Mouse (Mus musculus): ENCODE measurements around the gene Card19.
A peak's percentile ranks its signal among the peaks of the same experiment; 100 is the strongest.

The Card19 gene

DNA sequence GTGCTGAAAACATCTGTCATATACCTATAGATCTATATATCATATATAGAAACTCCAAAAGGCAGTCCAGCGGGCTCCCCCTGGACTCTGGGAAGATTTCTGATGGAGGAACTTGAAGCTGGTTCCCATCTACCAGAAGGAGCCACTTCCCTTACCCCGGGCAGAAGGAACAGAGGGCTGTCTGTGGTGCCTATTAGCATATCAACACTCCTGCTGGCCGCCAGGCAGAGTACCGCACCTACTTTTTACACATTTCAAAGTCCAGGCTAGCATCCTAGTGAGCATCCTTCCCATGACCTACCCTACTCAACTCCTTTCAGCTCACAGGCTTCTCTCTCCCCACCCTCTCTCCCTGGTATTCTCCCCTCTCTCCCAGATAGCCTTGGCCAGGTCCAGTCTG, 9.8 kb upstream of the Card19 start:
- DNase-seq (ENCODE audit: low spot score in 2 of 2): no peak

DNA sequence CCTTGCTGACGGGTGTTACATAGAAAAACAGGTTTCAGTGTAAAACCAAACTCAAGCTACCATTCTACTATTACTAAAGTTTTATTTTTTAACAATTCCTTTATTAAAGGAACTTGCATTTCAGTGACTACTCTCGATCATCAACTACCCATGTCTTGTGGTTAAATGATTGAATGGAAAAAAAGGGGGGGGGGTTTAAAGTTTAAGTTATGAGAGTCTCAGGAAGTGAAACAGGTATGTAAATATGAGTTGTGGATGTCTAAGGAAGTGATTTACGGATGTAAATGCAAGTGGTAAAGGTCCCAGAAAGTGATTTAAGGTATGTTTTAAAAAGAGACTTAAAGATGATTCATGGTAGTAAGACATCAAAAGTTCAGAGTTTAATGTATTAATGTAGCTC, 9.3 kb upstream of the Card19 start:
- DNase-seq (ENCODE audit: low spot score in 2 of 2): no peak

DNA sequence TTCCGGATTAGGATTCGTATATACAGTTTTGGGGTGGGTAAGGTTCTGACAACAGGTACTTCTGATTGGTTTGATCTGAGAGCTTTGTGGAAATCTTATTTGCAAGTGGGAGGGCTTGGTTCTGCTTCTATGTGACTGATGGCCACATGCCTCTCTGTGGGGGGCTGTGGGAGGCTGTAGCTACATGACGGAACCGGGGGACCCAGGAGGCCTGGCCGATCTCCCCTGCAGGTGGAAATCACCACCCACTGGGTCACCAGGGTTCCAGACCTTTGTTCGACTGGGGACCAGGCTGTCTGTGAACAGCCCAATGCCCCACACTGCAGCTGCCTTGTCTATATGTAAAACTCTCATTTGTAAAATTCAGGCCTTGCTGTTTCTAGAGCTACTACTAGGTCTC, 8.9 kb upstream of the Card19 start:
- DNase-seq (ENCODE audit: low spot score in 2 of 2): no peak

DNA sequence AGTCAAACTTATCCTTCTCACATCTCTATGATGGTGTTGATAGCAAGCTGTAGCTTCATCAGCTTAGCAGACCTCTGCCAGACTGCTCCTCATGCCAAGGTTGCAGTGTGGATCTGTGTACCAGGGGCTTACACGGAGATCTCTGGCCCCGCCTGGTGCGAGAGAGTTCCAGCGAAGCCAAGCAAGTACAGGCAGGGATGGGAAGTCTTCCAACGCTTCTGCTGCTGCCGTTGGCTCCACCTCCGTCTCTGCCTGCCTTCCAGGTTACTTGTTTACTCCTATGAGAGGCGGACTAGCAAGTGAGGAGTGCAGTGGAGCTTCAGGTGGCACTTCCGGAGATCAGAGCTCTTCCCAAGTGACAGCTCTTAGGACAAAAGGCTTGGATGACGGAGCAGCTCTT, 8.5 kb upstream of the Card19 start:
- no peak for DNase-seq (ENCODE audit: low spot score in 2 of 2)

DNA sequence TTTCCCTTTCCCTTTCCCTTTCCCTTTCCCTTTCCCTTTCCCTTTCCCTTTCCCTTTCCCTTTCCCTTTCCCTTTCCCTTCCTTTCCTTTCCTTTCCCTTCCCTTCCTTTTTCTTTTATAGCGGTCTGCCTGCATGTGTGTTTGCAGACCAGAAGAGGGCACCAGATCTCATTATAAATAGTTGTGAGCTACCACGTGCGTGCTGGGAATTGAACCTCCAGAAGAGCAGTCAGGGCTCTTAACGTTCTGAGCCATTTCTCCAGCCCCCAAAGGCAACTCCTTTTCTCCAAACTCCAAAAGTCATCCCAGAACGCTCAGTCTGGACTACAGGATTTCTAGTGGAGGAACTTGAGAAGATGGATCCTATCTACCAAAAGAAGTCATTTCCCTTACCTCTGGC, 5.1 kb upstream of the Card19 start:
- no peak for DNase-seq (ENCODE audit: low spot score in 2 of 2)

DNA sequence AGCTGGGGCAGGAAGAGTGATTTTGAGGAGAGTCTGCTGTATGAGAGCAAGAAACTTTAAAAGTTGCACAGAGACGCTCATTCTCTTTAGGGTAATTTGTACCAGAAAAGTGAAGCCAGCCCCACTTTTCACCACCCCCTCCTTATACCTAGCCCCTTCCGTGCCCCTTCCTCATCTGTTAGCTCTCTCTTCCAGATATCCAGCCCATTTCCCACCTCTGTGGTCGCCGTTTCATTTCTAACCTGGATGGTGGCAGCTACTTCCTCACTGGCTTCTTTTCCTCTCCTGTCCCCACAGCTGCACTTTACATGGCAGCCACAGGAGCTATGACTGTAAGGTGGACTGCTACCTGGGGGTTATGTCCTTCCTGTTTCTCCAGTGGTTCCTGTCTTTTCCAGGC, 3.5 kb upstream of the Card19 start:
- DNase-seq (ENCODE audit: low spot score in 2 of 2): no peak

DNA sequence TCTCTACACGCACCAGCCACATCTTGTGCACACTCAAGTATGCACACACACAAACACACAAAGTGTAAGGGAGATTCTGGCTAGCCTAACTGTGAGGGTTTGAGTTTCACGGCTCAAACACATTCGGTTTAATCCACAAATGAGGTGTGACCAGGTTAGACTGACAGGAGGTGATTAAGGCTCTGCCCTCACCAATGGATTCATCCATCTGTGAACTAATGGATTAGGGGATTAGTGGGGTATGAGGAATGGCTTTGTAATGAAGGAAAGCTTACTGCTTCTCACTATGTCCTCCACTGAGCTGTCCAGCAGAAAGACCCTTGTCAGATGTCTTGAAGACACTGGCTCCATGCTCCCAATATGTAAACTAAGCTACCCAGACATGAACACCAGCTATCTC, 2.8 kb upstream of the Card19 start:
- no peak for DNase-seq (ENCODE audit: low spot score in 2 of 2)

DNA sequence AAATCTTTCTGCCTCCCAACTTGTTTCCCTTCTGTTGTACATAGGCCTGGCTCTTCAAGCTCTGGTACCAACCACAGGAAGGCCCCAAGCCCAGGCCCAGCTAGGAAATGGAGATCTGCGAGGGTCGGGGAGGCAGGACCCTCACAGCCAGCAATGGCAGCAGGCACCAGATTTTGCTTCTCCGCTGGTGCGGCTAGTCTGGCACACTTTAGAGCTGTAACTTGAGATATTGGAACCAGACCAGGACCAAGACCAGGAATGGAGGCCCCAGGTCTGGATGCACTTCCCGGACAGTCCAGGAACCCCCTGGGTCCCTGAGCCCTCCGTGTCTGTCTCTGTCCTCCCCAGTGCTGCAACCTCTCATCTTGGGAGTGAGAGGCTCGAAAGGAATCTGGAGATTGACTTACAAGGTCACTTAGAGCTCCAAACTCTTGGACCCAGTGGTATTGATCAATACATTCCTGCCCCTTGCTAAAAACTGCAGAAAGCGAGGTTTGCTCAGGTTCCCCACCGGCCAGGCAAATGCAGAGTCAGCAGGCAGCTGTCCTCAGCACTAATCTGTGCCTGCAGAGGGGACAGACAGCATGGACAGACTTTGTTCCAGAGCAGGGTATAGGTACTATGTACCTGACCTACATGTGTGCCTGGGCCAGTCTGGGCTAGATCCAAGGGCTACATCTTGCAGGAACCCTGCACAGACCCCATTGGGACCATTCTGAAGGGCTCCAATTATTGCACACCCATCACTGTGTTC, 1.1 kb upstream of the Card19 start:
- DNase-seq (ENCODE audit: low spot score in 2 of 2): no peak

DNA sequence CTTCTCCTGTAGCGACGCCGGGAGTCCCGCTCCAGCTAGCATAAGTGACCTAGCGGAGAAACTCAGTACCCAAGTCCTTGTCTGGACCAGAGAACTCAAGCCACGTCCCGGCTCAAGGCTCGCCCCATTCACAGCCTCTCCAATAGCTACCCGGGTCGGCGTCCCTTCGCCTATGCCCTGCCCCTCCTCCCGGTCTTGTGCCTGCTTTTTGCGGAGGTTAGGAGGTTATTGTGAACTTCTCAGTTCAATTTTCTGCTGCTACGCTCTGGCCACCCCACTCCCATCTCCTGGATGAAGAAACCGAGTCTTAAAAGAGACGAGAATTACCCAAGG, 349 bp upstream of the Card19 start:
- DNase-seq (ENCODE audit: low spot score in 2 of 2): no peak

DNA sequence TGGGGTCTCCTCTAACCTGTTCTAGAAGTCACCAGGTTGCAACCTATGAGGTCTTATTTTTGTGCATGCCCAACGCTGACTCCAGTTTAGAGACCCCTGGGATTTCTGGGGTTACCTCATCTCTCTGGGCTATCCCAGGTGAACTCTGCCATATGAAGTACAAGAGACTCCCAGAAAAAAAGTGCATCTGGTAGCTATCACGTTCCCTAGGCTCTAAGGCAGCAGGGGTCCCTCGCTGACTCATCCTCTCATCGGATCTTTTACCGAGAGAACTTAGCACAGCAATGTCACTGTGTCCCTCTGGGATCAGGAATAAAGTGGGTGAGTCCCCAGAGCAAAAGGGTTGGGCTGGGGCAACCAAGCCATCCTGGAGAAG, 721 bp downstream of the Card19 start:
- DNase-seq (ENCODE audit: low spot score in 2 of 2): no peak

DNA sequence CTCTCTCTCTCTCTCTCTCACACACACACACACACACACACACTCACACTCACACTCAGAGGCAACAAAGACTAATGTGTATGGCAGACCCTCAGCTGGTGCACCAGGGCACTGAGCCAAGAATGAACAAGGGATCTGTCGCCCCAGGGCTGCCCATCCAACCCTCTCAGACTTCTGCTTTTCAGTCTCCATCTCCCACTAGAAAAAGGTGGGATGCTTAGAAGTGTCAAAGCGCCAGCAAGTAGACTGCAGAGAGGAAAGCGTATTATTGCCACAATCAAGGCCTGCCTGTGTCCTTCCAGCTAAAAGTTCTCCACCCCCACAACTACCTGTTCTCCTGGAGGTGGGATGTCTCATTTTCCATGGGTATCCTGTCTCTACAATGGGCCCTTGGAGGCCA, 1.4 kb downstream of the Card19 start:
- DNase-seq (ENCODE audit: low spot score in 2 of 2): no peak

DNA sequence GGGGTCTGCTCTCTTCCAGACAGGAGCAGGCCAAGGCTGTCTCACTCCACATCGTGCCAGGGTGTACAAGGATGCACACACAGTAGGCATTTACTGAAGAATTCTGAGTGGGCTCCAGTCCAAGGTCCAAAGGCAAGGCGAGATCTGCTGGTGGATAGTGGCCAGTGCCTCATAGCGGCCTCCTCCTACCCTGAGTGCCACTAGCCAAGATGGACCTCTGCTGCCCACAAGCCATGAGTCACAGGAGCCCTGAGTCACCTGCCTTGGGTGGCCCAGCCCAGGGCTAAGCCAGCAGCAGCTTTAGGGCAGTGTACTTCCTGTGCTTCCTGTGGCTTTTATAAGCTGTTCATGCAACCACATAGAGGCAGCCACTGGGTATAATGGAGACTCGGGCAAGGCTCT, 2.3 kb downstream of the Card19 start:
- peak in 1 of 2 experiments; percentile 41 for DNase-seq (ENCODE audit: low spot score in 2 of 2)

DNA sequence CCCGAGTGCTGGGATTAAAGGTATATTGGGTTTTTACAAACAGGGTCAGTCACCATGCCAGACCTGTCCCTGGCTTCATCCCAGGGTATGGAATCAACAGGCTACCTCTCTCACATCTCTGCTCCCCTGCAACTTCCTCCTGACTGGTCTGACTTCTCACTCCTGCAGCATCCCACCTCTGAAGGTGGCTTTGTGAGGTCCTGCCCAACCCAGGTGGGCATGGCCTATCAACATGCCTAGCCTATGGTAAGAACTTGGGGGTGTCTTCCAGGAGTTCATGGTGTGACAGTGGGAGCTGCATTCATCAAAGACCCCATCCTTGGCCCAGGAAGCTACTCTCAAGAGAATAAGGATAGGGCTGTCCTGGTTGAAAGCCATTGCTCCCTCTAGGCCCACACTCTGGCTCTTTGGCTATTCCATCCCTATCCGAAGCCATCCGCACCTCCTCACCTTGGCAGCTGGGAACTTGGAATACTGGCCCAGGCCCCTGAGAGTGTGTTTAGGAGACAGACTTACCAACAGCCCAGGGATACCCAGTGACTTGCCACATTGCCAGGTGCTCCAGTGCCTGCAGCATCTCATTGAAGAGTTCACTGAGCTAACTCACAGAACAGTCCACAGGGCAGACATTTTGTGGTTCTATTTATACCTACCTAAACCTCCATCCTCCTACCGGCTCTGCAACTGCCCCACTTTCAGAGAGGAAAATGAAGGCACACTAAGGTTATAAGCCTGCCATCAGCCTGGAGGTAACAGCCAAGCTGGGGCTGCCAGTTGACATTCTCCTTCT, 2.9 kb downstream of the Card19 start:
- DNase-seq (ENCODE audit: low spot score in 2 of 2): no peak

DNA sequence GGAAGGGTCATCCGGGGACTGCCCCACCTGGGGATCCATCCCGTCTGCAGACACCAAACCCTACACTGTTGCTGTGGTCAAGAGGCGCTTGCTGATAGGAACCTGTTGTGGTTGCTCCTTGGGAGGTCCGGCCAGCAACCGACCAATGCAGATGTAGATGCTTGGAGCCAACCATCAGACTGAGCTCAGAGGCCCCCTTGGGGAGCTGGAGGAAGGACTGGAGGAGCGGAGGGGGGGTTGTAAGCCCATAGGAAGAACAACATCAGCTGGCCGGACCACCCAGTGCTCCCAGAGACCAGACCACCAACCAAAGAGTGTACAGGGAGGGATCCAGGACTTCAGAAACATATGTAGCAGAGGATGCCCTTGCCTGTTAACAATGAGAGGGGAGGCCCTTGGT, 6.5 kb downstream of the Card19 start:
- DNase-seq (ENCODE audit: low spot score in 2 of 2): no peak

DNA sequence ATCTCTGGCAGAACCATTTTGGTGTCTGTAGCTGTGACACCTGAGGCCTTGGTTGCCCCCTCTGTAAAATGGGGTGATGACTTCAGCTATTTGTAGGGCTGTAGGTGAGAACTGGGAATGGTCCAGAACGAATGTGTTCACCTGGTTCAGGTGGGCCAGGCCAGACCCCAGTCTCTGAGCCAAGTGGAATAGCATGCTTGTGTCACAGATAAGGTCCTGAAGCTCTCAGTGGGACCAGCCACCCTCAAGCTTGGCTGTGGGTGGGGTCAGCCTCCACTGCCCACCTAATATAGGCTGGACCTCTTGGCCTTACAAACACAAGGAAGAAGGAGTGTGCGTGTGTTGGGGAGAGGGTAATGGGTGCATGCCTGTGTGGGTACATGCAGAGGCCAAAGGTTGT, 9.5 kb downstream of the Card19 start:
- no peak for DNase-seq (ENCODE audit: low spot score in 2 of 2)

DNA sequence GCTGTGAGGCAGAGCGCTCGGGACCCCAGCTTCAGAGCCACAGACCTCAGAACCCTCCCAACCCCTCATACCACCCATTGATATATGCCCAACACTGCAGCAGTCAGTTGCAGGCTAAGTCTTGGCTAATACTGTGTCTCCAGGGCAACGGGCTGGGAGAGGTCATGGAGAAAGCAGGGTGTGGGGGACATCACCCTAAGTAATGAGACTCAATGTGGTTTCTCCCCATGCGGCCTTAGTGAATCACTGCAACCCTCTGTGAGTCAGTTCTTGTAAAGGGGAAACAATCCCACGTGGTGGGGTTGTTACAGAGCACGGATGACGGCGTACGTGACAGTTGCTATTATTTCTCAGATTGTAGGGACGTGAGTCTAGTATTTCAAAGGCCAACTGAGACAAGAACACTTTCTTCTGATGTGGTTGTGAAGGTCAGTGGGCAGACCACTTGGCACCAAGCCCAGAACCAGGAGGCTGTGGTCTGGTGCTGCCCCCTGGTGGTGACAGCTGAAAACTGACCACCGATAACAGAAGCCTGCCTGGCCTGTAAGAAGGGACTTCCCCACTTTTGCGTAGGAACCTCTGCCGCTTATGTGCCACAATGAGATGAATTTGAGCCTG, 10.3 kb downstream of the Card19 start:
- DNase-seq (ENCODE audit: low spot score in 2 of 2): peak; percentile 83 to 84

DNA sequence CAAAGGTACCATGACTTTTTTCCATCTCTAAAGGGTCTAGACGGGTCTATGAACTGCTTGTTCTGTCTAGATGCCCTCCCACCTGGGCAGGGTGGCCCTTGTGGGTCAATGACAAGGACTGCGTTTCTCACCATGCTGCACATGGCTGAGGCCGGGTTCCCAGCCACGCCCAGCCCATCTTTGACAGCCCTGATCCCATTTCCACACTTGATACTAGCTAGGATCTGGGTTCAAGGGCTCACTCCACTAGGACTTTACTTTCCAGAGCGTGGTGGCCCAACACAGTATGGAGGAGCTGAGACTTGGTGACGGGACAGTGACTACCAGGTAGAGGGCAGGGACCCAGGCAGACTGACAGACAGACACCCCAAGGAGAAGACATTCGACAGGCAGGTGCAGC, 13.3 kb downstream of the Card19 start:
- no peak for DNase-seq (ENCODE audit: low spot score in 2 of 2)

DNA sequence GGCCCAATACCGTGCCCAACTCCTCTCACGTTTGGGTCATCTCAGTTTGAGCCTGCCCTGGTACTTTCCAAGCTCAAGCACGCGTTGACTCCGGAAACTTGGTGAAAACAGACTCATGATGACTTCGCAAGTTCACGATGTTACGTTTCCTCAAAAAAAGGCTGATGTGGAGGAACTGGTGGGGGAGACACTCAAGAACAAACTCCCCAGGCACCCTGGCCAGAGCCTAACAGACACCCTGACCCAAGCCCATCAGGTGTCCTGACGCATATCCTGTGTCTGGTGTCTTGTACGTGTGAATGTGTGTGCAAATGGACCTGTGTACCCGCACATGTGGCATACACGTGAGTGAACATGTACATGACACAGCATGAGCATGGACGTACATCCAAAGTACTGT, 15.1 kb downstream of the Card19 start:
- no peak for DNase-seq (ENCODE audit: low spot score in 2 of 2)

DNA sequence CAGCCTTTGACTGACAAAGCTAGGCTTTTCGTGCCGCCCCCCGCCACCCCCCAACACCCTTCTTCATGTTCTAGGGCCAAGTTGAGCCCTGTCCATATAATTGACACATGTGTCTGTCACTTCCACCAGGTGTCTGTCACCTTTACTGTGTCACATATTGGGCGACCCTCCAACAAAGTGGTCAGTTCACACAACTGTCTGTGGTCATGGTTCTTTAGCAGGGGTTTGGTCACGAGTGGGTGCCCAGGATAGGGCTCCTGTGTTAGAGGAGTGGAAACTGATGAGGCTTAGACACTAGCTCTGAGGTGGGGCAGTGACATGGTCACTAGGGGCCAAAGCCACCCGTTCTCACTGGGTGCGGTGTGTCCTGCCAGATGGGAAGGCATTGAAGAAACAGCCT, 15.9 kb downstream of the Card19 start:
- DNase-seq (ENCODE audit: low spot score in 2 of 2): no peak

DNA sequence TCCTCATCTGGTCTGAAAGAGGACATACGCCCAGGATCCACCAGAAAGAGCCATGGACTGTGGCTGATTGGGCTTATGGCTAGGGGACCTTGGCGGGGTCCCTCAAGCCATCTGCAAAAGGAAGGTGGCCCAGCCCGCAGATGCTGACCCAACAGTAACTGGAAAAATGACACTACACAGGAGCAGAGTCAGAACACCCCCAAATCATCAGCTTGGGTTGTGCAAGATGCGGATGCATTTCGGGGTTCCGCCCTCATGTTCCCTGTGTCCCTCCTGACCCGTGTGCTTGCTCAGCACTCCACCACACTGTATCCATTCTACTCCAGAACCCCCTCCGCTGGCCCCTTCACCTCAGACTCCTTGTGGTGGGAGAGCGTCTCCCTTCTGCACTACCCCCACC, 17.1 kb downstream of the Card19 start:
- no peak for DNase-seq (ENCODE audit: low spot score in 2 of 2)

DNA sequence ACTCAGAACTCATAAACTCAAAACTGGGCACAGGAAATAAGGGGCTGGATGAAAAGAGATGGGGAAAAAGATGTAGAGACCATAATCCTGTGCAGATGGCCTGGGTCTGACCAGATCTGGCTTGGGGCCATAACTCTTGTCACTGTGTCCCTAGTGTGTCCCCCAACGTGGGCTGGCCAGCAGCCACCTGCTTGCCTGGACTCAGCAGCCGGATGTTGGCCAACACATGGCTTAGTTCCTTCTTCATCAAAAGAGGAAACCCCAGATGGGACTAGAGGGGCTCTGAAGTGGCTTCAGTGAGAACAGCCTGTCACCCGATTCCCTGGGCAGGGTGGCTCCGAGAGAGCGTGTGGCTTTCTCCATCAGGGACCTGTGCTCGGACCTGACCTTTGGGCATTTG, 19.1 kb downstream of the Card19 start:
- DNase-seq (ENCODE audit: low spot score in 2 of 2): no peak

DNA sequence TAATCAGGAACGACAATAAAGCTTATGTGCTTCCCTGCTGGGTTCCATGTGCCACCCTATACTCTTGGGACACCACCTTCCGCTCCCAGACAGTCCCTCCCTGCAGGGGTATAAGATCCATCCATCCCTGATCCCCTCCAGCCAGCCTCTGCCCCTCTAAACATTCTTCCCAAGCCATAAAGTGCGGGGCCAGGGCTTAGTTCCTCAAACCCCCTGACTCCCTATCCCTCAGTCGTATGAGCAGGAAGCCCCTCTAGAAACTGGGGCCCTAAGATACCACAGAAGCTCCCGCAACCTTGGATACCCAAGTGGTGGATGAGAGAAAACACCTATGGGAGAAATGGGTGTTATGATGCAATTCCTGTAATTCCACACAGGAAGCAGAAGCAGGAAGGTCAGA, 19.6 kb downstream of the Card19 start:
- DNase-seq (ENCODE audit: low spot score in 2 of 2): no peak

DNA sequence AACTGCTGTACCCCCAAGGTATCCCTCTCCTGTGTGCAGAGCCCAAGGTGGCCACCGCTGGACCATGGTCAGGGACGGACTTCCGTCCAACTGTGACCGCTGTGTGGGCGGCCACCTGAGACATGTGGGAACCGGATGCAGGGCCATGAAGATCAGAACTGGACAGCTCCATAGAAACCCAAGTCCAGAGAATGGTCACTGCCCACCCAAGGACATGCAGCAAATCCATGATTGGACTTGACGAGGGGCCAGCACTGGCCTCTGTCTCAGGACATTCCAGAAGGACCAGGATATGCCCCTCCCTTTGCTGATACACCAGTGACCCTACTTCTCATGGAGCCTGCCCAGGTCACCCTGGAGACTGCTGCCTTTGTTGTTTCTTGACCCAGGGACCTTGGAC, 20.2 kb downstream of the Card19 start:
- no peak for DNase-seq (ENCODE audit: low spot score in 2 of 2)
